Mouse (Mus musculus): ENCODE measurements at regions not wholly inside any gene's neighbourhood (a gene's known extent, or its start where the extent isn't known, plus 50 kb on each side); places are given as distances from the start of the nearest gene placed in this dataset.

- peaks cover 55% of the 10 kb centered on the region for H3K4me1 ChIP-seq
- no peaks in the 10 kb centered on the region for H3K9me3 ChIP-seq
- H3K4me3 ChIP-seq (replicated peaks), result peak overlapping the region; percentile 4
- H3K36me3 ChIP-seq (replicated peaks; ENCODE audit: low read length), result no peaks in the 10 kb centered on the region
- H3K27me3 ChIP-seq (replicated peaks), result no peaks in the 10 kb centered on the region
- no peak for TF ChIP-seq GATA1 (IDR thresholded peaks at IDR 0.05; ENCODE audit: borderline replicate concordance, low read length)
- TF ChIP-seq FLI1 (IDR thresholded peaks at IDR 0.05; ENCODE audit: low read length), result no peak
Measured at GRCm38 (mm10) chr16:97292484-97293048, 64.0 kb upstream of the Bace2 start.

GRCm38 (mm10) chr16:97293273-97293672, 63.3 kb upstream of the Bace2 start:
- TF ChIP-seq GATA1 (IDR thresholded peaks at IDR 0.05; ENCODE audit: borderline replicate concordance, low read length), result no peak
- TF ChIP-seq FLI1 (IDR thresholded peaks at IDR 0.05; ENCODE audit: low read length), result no peak

GRCm38 (mm10) chr16:97297140-97297539, 59.4 kb upstream of the Bace2 start:
- H3K4me1 ChIP-seq, result peaks cover 24% of the 10 kb centered on the region
- H3K36me3 ChIP-seq (replicated peaks; ENCODE audit: low read length), result no peaks in the 10 kb centered on the region
- no peak for TF ChIP-seq GATA1 (IDR thresholded peaks at IDR 0.05; ENCODE audit: borderline replicate concordance, low read length)
- TF ChIP-seq FLI1 (IDR thresholded peaks at IDR 0.05; ENCODE audit: low read length), result no peak
- H3K27me3 ChIP-seq (replicated peaks), result peaks cover 6% of the 10 kb centered on the region
- no peak overlapping the region for H3K4me3 ChIP-seq (replicated peaks)
- no peaks in the 10 kb centered on the region for H3K9me3 ChIP-seq

More at GRCm38 (mm10) chr16:97293273-97293672, 63.3 kb upstream of the Bace2 start:
- Histone ChIP-seq H3K9me3 (no peaks in the 10 kb centered on the region), H3K4me1 (peaks cover 48% of the 10 kb centered on the region), H3K27me3 (replicated peaks) (no peaks in the 10 kb centered on the region), H3K4me3 (replicated peaks) (peak overlapping the region; percentile 15), H3K36me3 (replicated peaks; ENCODE audit: low read length) (no peaks in the 10 kb centered on the region)

- TF ChIP-seq FLI1 (IDR thresholded peaks at IDR 0.05; ENCODE audit: low read length) (no peak), GATA1 (IDR thresholded peaks at IDR 0.05; ENCODE audit: borderline replicate concordance, low read length) (no peak)
Measured at GRCm38 (mm10) chr16:97304156-97304735, 52.3 kb upstream of the Bace2 start.

More at GRCm38 (mm10) chr16:97304156-97304735, 52.3 kb upstream of the Bace2 start:
- Histone ChIP-seq H3K27me3 (replicated peaks) (peaks cover 6% of the 10 kb centered on the region), H3K9me3 (peaks cover 22% of the 10 kb centered on the region), H3K4me1 (peaks cover 21% of the 10 kb centered on the region), H3K36me3 (replicated peaks; ENCODE audit: low read length) (peaks cover 10% of the 10 kb centered on the region), H3K4me3 (replicated peaks) (no peak overlapping the region)
